Mouse (Mus musculus): ENCODE data around the gene Mertk. TPM values are rescaled to one million over a fixed set of nuclear protein-coding genes. Genes with fewer than 3 reads are reported as not detected.

Mertk gene
- polyA plus RNA-seq, 1 experiment from 2014 or later = 2.5 TPM

DNA sequence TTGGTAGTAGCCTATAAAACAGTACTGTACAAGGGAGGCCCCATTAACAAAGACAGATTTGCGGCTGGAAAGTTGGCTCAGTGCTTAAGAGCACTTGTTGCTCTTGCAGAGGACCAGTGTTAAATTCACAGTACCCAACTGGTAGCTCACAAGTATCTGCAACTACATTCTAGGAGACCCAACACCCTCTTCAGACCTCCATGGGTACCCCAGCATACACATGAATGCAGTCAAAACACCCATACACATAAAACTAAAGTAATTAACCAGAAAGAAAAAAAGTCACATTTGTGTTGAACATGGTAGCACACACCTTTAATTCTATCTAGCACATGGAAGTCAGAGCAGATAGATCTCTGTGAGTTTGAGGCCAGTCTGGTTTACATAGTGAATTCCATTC lies 1.7 kb upstream of the Mertk start:
- POLR2A ChIA-PET = interaction anchor here (1.3 to 1.6 kb wide), 3 partner anchors 11 to 121 kb away, joined by 3 to 4 read pairs (median 4); partner anchors contain the start of gene Tmem87b
- no peak for TF ChIP-seq CTCF (IDR thresholded peaks at IDR 0.05)
- H3K27me3 ChIP-seq = peaks cover 6% of the 10 kb centered on the region
- no peak for DNase-seq (ENCODE audit: low read depth, low spot score)
- CTCF ChIA-PET = interaction anchor here (1.3 to 8.7 kb wide), 5 partner anchors 11 to 127 kb away, joined by 4 to 91 read pairs (median 13); partner anchors contain the start of gene Tmem87b
- in situ Hi-C loops (cut with MboI; ENCODE audit: low pct_unique_long_range_greater_than_20kb) = loop anchor here (5.0 kb wide), 2 partner anchors 40 to 120 kb away; partner anchors contain the start of gene Tmem87b
- ATAC-seq = no peak

DNA sequence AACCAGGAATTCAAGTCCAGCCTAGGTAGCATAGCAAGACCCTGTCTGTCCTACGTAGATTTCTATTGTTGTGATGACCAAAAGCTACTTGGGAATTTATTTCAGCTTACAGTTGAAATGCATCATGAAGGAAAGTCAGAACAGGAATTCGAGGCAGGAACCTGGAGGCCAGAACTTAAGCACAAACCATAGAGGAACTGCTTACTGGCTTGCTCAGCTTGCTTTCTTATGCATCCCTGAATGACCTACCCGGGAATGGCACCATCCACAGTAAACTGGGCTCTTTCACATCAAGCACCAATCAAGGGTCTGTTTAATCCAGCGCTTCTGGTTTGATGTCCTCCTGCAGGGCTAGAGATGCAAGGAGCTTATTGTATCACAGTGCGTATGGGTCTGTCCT lies 1.2 kb upstream of the Mertk start:
- ATAC-seq (no peak), DNase-seq (ENCODE audit: low read depth, low spot score) (no peak)
- POLR2A ChIA-PET = interaction anchor here (1.3 to 1.4 kb wide), 2 partner anchors 115 to 120 kb away, joined by 4 read pairs; partner anchors contain the start of gene Tmem87b
- CTCF ChIA-PET = interaction anchor here (0.9 to 8.7 kb wide), 9 partner anchors 11 to 149 kb away, joined by 3 to 91 read pairs (median 10); partner anchors contain the start of gene Tmem87b
- peaks cover 6% of the 10 kb centered on the region for H3K27me3 ChIP-seq
- in situ Hi-C loops (cut with MboI; ENCODE audit: low pct_unique_long_range_greater_than_20kb) = loop anchor here (5.0 kb wide), 2 partner anchors 40 to 120 kb away; partner anchors contain the start of gene Tmem87b
- TF ChIP-seq CTCF (IDR thresholded peaks at IDR 0.05) = no peak

DNA sequence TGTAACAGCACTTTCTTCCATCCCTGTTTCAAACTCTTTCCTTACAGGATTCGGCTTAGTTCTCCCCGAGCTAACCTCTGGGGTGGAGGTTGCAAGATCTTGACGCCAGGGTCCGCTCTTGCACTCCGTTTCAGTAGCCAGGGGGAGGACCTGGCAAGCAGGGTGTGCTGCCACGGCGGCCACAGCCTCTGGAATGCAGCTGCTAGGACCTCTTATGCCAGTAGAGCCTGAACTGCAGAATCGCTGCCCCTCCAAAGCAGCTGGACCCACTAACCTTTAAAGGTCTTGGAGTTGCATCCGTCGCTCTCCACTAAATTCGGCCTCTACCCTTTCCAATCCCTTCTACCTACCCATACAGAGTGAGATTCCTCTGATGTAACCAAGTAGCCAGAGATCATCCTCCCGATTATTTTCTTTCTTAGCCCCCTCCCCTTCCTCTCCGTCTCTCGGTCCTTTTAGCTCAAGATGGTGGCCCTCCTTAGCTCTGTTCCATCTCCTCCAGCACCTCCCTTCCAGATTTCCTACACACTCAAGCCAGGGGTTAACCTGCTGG lies 540 bp upstream of the Mertk start:
- peak; percentile 93 for TF ChIP-seq CTCF (IDR thresholded peaks at IDR 0.05)
- H3K27me3 ChIP-seq = peaks cover 6% of the 10 kb centered on the region
- DNase-seq (ENCODE audit: low read depth, low spot score) (peak; percentile 55), ATAC-seq (peak; percentile 79)
- CTCF ChIA-PET = interaction anchor here (0.9 to 8.7 kb wide), 10 partner anchors 10 to 148 kb away, joined by 3 to 91 read pairs (median 7); partner anchors contain the start of gene Tmem87b
- in situ Hi-C loops (cut with MboI; ENCODE audit: low pct_unique_long_range_greater_than_20kb) = loop anchor here (5.0 kb wide), 2 partner anchors 39 to 119 kb away; partner anchors contain the start of gene Tmem87b
- POLR2A ChIA-PET = interaction anchor here (0.5 to 1.8 kb wide), 7 partner anchors 73 to 150 kb away, joined by 3 to 7 read pairs (median 4); partner anchors contain the start of gene Tmem87b

DNA sequence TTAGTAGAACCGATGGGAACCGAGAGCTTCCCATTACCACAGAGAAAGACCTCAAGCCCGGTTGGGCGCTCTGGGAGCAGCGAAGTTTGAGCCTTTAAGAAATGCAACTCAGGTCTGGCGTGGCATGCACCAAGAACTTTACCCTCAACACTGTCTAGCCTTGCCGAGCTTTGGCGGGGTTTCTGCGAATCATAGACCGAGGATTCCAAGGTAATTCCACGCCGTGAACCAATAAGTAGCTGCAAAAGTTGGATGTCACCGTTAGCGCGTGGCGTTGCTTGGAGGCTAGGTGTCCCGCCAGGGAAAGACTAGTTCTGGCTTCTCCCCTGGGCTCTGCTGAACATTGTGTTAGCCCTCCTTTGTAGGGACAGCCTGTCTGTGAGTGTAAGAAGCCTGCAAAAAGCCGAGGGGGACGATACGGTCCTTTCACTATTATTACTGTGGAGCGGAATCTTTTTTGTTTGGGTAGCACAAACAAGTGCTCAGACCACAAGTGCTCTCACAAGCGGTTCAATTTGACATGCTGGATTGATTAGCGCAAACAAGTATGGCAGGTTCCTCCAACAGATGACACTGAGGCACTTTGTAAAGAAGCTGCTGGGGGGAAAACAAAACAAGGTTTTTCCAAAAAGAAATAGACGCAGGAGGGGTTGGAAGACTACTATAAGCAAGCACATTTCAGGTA lies 587 bp downstream of the Mertk start:
- no peak for TF ChIP-seq CTCF (IDR thresholded peaks at IDR 0.05)
- ChIA-PET CTCF (interaction anchor here (1.6 to 8.7 kb wide), 6 partner anchors 9 to 116 kb away, joined by 4 to 91 read pairs (median 12); partner anchors contain the start of gene Tmem87b), POLR2A (interaction anchor here (0.9 to 1.8 kb wide), 4 partner anchors 15 to 119 kb away, joined by 3 to 7 read pairs (median 6); partner anchors contain the start of gene Tmem87b)
- DNase-seq (ENCODE audit: low read depth, low spot score) (no peak), ATAC-seq (peak; percentile 33)
- peaks cover 6% of the 10 kb centered on the region for H3K27me3 ChIP-seq
- in situ Hi-C loops (cut with MboI; ENCODE audit: low pct_unique_long_range_greater_than_20kb) = loop anchor here (5.0 kb wide), 2 partner anchors 38 to 118 kb away; partner anchors contain the start of gene Tmem87b

DNA sequence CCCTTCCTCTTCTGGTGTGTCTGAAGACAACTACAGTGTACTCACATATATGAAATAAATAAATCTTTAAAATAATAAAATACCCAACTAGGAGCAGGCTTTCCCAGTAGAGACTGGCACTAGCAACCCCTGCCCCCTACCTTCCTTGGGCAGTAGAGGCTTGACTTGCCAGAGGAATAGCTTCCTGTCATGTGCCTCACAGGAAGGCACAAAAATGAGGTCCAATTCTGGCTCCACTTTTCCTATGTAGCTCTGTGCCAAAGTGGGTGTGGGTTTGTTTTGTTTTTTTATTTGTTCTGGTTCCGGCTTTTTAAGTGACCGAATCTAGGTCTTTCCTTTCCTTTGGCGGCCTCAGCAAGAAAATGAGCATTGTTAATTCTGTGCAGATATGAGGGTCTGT lies 5.7 kb downstream of the Mertk start:
- no peak for TF ChIP-seq CTCF (IDR thresholded peaks at IDR 0.05)
- ChIA-PET POLR2A (no interaction called here), CTCF (interaction anchor here (1.3 kb wide), 1 partner anchor 116 kb away, joined by 3 read pairs; no protein-coding TSS in a partner anchor)
- DNase-seq (ENCODE audit: low read depth, low spot score) (no peak), ATAC-seq (no peak)
- in situ Hi-C loops (cut with MboI; ENCODE audit: low pct_unique_long_range_greater_than_20kb) = no loop called here
- H3K27me3 ChIP-seq = peaks cover 12% of the 10 kb centered on the region

DNA sequence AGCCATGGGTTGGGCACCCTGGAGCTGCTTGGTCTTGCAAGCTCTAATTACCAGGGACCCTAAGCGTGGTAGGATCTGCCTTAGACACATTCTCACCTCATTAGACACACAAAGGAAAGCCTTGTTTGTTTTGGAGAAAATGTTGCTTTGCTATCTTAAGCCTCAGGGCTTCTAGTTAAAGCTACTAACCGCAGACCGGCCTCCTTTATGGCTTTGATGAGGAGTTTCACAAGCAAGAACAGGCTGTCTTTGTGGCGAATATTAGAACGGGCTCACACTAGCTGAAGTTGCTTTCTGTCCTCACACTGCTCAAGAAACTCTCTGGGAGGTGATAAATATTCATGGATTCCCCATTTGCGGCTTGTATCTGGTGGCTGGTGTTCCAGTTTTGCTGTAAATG lies 10.5 kb downstream of the Mertk start:
- DNase-seq (ENCODE audit: low read depth, low spot score) (peak; percentile 82), ATAC-seq (peak; percentile 82)
- H3K27me3 ChIP-seq = peaks cover 6% of the 10 kb centered on the region
- in situ Hi-C loops (cut with MboI; ENCODE audit: low pct_unique_long_range_greater_than_20kb) = no loop called here
- ChIA-PET CTCF (interaction anchor here (2.3 to 3.2 kb wide), 2 partner anchors 11 to 62 kb away, joined by 13 to 20 read pairs; partner anchors contain the start of gene Mertk), POLR2A (interaction anchor here (1.2 kb wide), 1 partner anchor 29 kb away, joined by 3 read pairs; no protein-coding TSS in a partner anchor)
- no peak for TF ChIP-seq CTCF (IDR thresholded peaks at IDR 0.05)

DNA sequence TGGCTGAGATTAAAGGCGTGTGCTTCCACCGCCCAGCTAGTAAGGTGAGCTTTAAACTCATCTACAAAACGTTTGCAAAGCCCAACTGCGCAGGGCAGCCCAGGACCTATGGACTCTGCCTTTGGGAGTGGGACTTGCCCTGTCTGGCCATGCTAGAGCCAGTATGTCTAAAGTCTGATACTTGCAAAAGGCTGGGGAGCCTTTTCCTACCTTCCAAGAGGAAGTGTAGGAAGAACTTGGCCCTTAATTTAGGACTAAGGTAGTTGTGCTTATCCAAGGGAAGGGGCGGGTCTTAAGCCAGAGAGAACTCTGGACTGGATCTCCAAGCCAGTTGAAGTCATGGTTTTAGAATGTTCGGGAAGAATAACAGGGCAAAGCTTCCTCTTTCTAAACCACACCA lies 11.9 kb downstream of the Mertk start:
- ChIA-PET POLR2A (no interaction called here), CTCF (no interaction called here)
- H3K27me3 ChIP-seq = peaks cover 5% of the 10 kb centered on the region
- no peak for ATAC-seq
- TF ChIP-seq CTCF (IDR thresholded peaks at IDR 0.05) = no peak
- in situ Hi-C loops (cut with MboI; ENCODE audit: low pct_unique_long_range_greater_than_20kb) = no loop called here
- no peak for DNase-seq (ENCODE audit: low read depth, low spot score)

DNA sequence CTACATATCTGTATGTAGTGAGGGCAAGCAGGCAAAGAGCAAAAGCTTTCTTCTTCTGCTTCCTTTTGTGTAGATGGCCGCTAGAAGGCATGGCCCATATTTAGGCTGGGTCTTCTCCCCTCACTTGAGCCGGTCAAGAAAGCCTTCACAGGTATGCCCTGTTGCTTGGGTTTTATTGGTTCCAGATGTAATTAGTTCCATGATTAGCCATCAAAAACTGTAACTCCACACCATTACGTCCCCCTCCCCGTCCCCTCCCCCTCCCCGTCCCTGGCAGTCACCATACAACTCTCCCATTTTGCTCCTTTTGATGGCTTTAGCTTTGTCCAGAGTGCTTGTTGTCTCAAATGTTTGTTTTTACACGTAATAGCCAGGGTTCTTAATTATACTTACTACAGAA lies 14.2 kb downstream of the Mertk start:
- ATAC-seq = no peak
- ChIA-PET CTCF (no interaction called here), POLR2A (no interaction called here)
- TF ChIP-seq CTCF (IDR thresholded peaks at IDR 0.05) = no peak
- DNase-seq (ENCODE audit: low read depth, low spot score) = no peak
- no peaks in the 10 kb centered on the region for H3K27me3 ChIP-seq
- in situ Hi-C loops (cut with MboI; ENCODE audit: low pct_unique_long_range_greater_than_20kb) = no loop called here

DNA sequence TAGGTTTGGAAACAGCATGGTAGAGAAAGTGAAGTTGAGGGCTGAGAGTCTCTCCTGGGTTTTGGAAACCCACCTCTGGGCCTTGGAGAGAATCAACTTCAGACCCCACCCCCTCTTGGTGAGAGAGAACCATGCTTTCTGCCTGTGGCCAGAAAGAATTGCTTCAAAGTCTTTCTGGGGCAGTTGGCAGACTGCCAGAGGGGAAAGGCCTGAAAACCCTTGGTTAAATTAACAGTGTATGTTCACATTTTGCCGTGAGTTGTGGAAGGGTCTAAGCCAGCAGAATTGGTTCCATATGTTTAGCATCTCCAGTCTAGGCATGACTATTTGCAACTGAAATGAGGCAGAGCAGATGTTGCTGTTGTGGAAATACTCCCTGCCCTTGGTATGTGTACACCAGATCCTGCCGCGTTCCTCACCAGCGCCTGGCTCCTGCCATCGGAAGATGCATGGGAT lies 14.8 kb downstream of the Mertk start:
- DNase-seq (ENCODE audit: low read depth, low spot score) = no peak

DNA sequence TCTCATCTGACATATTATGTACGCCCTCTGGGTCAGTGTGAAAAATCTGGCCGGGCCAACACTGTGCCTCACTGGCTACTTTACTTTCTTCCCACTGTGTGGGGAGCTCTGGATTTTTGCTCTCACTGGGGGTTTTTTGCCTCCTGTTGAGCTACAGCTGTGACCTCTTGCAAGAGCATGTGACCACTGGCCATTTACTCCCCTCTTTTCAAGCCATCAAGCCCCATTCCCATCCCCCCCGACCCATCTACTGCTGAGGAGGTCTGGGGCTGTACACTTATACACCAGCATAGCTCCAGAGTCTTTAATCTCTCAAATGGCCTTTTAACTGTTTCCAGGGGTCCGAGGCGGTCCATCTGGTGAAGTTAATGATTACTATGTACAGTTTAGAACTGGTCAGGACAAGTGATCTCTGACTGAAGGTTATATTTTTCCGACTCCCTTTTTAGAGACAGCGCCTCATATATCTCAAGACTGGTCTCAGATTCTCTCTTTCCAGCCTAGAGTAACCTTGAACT lies 16.0 kb downstream of the Mertk start:
- TF ChIP-seq CTCF (IDR thresholded peaks at IDR 0.05) = no peak
- no peak for DNase-seq (ENCODE audit: low read depth, low spot score)
- no peak for ATAC-seq
- no peaks in the 10 kb centered on the region for H3K27me3 ChIP-seq
- in situ Hi-C loops (cut with MboI; ENCODE audit: low pct_unique_long_range_greater_than_20kb) = no loop called here
- ChIA-PET CTCF (no interaction called here), POLR2A (interaction anchor here (0.9 kb wide), 1 partner anchor 15 kb away, joined by 3 read pairs; no protein-coding TSS in a partner anchor)

More for the DNA sequence above, 14.8 kb downstream of the Mertk start:
- TF ChIP-seq CTCF (IDR thresholded peaks at IDR 0.05) = no peak
- in situ Hi-C loops (cut with MboI; ENCODE audit: low pct_unique_long_range_greater_than_20kb) = no loop called here
- ChIA-PET POLR2A (no interaction called here), CTCF (no interaction called here)
- H3K27me3 ChIP-seq = no peaks in the 10 kb centered on the region
- ATAC-seq = no peak
